Mouse (Mus musculus) spleen, adult 2 months (tissue): ENCODE results near the gene Parp3.

Source experiments
- CTCF ChIP-seq: fragments of 200-500 bp; IDR thresholded peaks from 2 replicates; pipeline ENCODE4 v1.5.1; 2011; ENCODE audit warnings: mild to moderate bottlenecking, inconsistent platforms; ENCODE audit not compliant: insufficient read depth, insufficient read length, insufficient replicate concordance; ENCODE audit errors: extremely low read depth
- POLR2A ChIP-seq: fragments of 200-500 bp; IDR thresholded peaks from 2 replicates; pipeline ENCODE4 v1.6.1; 2011; ENCODE audit warnings: low read depth, low read length, inconsistent platforms

- TF ChIP-seq POLR2A (no peak), CTCF (no peak)
These were observed 25.1 kb upstream of the Parp3 start for GRCm38 (mm10) chr9:106501846-106502245.
